Mouse (Mus musculus) MEL (cell line): ENCODE measurements around the gene Kcne4. TPM values are rescaled to one million over a fixed set of nuclear protein-coding genes. Genes with fewer than 3 reads are reported as not detected.

Source experiments
- DNase-seq: peaks from one replicate; pipeline ENCODE4 v3.0.0; 2011; ENCODE audit warnings: low read depth, low spot score
- H3K27ac ChIP-seq: 2 replicates; pipeline ENCODE4 v1.5.1; 2012; ENCODE audit warnings: low read depth, mild to moderate bottlenecking, control low read depth, low read length, moderate library complexity; ENCODE audit not compliant: control insufficient read depth
- H3K27me3 ChIP-seq, 2 experiments: fragments of 150-350 bp in 1 of 2; sonication (generic) in 1 of 2; 2 replicates each; pipeline ENCODE4 v1.6.1; 2012; ENCODE audit warnings: low read length in 2 of 2, mild to moderate bottlenecking in 2 of 2, improper control_type of control experiment in 1 of 2, moderate library complexity in 1 of 2; ENCODE audit not compliant: insufficient read depth in 2 of 2, control insufficient read depth in 1 of 2
- H3K36me3 ChIP-seq, 2 experiments: 2 replicates each; pipeline ENCODE4 v1.6.1; 2012 to 2014; ENCODE audit warnings: low read length in 2 of 2, improper control_type of control experiment in 1 of 2, inconsistent platforms in 1 of 2, mild to moderate bottlenecking in 1 of 2; ENCODE audit not compliant: insufficient read depth in 2 of 2, control insufficient read depth in 1 of 2
- H3K4me1 ChIP-seq, 2 experiments: fragments of 150-350 bp in 1 of 2; sonication (generic) in 1 of 2; 2 replicates each; pipeline ENCODE4 v1.6.1; 2012; ENCODE audit warnings: low read length in 2 of 2, improper control_type of control experiment in 1 of 2, mild to moderate bottlenecking in 1 of 2; ENCODE audit not compliant: insufficient read depth in 2 of 2, control insufficient read depth in 1 of 2
- H3K4me3 ChIP-seq, 2 experiments: fragments of 150-350 bp in 1 of 2; sonication (generic) in 1 of 2; 2 replicates each; pipeline ENCODE4 v1.5.1; 2012; ENCODE audit warnings: low read depth in 2 of 2, low read length in 2 of 2, mild to moderate bottlenecking in 2 of 2, moderate library complexity in 2 of 2, control low read depth in 1 of 2, improper control_type of control experiment in 1 of 2; ENCODE audit not compliant: control insufficient read depth in 1 of 2, insufficient read depth in 1 of 2
- H3K79me2 ChIP-seq: 2 replicates; pipeline ENCODE4 v1.6.1; 2012; ENCODE audit warnings: mild to moderate bottlenecking, low read length, moderate library complexity; ENCODE audit not compliant: control insufficient read depth, poor library complexity, insufficient read depth
- H3K9ac ChIP-seq: 2 replicates; pipeline ENCODE4 v1.6.1; 2012; ENCODE audit warnings: low read depth, mild to moderate bottlenecking, control low read depth, low read length, moderate library complexity; ENCODE audit not compliant: control insufficient read depth, poor library complexity, severe bottlenecking
- H3K9me3 ChIP-seq: fragments of 150-350 bp; sonication (generic); replicated peaks from 2 replicates; pipeline ENCODE4 v1.6.1; 2012; ENCODE audit warnings: mild to moderate bottlenecking, low read length, improper control_type of control experiment, moderate library complexity; ENCODE audit not compliant: insufficient read depth
- BHLHE40 ChIP-seq: IDR thresholded peaks from 2 replicates; pipeline ENCODE4 v1.6.1; 2012; ENCODE audit warnings: low read depth, mild to moderate bottlenecking, inconsistent platforms, low read length, improper control_type of control experiment, borderline replicate concordance
- CHD2 ChIP-seq: IDR thresholded peaks from 2 replicates; pipeline ENCODE4 v1.6.1; 2011; ENCODE audit warnings: low read length, improper control_type of control experiment
- E2F4 ChIP-seq: IDR thresholded peaks from 2 replicates; pipeline ENCODE4 v1.6.1; 2011; ENCODE audit warnings: low read depth, low read length, improper control_type of control experiment, borderline replicate concordance
- ELF1 ChIP-seq: IDR thresholded peaks from 2 replicates; pipeline ENCODE4 v1.6.1; 2014; ENCODE audit warnings: low read depth, mild to moderate bottlenecking, inconsistent platforms, low read length, improper control_type of control experiment, moderate library complexity
- EP300 ChIP-seq, 2 experiments: IDR thresholded peaks; 2 replicates each; pipeline ENCODE4 v1.6.1; 2011; ENCODE audit warnings: improper control_type of control experiment in 2 of 2, low read length in 2 of 2, low read depth in 1 of 2, mild to moderate bottlenecking in 1 of 2
- ETS1 ChIP-seq: IDR thresholded peaks from 2 replicates; pipeline ENCODE4 v1.6.1; 2012; ENCODE audit warnings: low read depth, mild to moderate bottlenecking, inconsistent platforms, low read length, improper control_type of control experiment, moderate library complexity
- GABPA ChIP-seq: IDR thresholded peaks from 2 replicates; pipeline ENCODE4 v1.6.1; 2012; ENCODE audit warnings: low read depth, mild to moderate bottlenecking, inconsistent platforms, low read length, improper control_type of control experiment, moderate library complexity
- GATA1 ChIP-seq: IDR thresholded peaks from 2 replicates; pipeline ENCODE4 v1.6.1; 2011; ENCODE audit warnings: low read depth, low read length, improper control_type of control experiment
- JUND ChIP-seq: IDR thresholded peaks from 2 replicates; pipeline ENCODE4 v1.6.1; 2011; ENCODE audit warnings: low read depth, mild to moderate bottlenecking, improper control_type of control experiment, low read length
- KAT2A ChIP-seq: conservative IDR thresholded peaks from 2 replicates; pipeline ENCODE4 v1.6.1; 2012; ENCODE audit warnings: low read depth, low read length, improper control_type of control experiment, inconsistent platforms
- MAFK ChIP-seq: IDR thresholded peaks from 2 replicates; pipeline ENCODE4 v1.6.1; 2011; ENCODE audit warnings: low read depth, mild to moderate bottlenecking, low read length, improper control_type of control experiment, borderline replicate concordance
- MXI1 ChIP-seq: IDR thresholded peaks from 2 replicates; pipeline ENCODE4 v1.6.1; 2011; ENCODE audit warnings: mild to moderate bottlenecking, low read depth, low read length, improper control_type of control experiment
- MYC ChIP-seq: IDR thresholded peaks from 2 replicates; pipeline ENCODE4 v1.6.1; 2011; ENCODE audit warnings: low read depth, mild to moderate bottlenecking, low read length, improper control_type of control experiment, moderate library complexity
- NRF1 ChIP-seq: IDR thresholded peaks from 2 replicates; pipeline ENCODE4 v1.6.1; 2014; ENCODE audit warnings: low read depth, mild to moderate bottlenecking, inconsistent platforms, low read length, improper control_type of control experiment, moderate library complexity; ENCODE audit not compliant: poor library complexity, insufficient read depth, severe bottlenecking
- POLR2A ChIP-seq, 2 experiments: IDR thresholded peaks; 2 replicates each; pipeline ENCODE4 v1.6.1; 2011 to 2012; ENCODE audit warnings: low read length in 2 of 2, mild to moderate bottlenecking in 2 of 2, control low read depth in 1 of 2, improper control_type of control experiment in 1 of 2, low read depth in 1 of 2, moderate library complexity in 1 of 2; ENCODE audit not compliant: control insufficient read depth in 1 of 2, insufficient read depth in 1 of 2, poor library complexity in 1 of 2
- POLR2AphosphoS5 ChIP-seq: IDR thresholded peaks from 2 replicates; pipeline ENCODE4 v1.6.1; 2012; ENCODE audit warnings: low read depth, borderline replicate concordance, mild to moderate bottlenecking, inconsistent platforms, low read length, moderate library complexity, mixed read lengths
- RAD21 ChIP-seq: IDR thresholded peaks from 2 replicates; pipeline ENCODE4 v1.6.1; 2011; ENCODE audit warnings: mild to moderate bottlenecking, low read depth, low read length, improper control_type of control experiment
- SIN3A ChIP-seq: IDR thresholded peaks from 2 replicates; pipeline ENCODE4 v1.6.1; 2012; ENCODE audit warnings: low read length, improper control_type of control experiment, inconsistent platforms
- SMC3 ChIP-seq: IDR thresholded peaks from 2 replicates; pipeline ENCODE4 v1.6.1; 2011; ENCODE audit warnings: low read depth, low read length, improper control_type of control experiment
- TBP ChIP-seq: IDR thresholded peaks from 2 replicates; pipeline ENCODE4 v1.8.0; 2011; ENCODE audit warnings: low read depth, low read length, improper control_type of control experiment
- TCF12 ChIP-seq: IDR thresholded peaks from 2 replicates; pipeline ENCODE4 v1.6.1; 2014; ENCODE audit warnings: low read depth, mild to moderate bottlenecking, inconsistent platforms, low read length, improper control_type of control experiment, moderate library complexity
- UBTF ChIP-seq: IDR thresholded peaks from 2 replicates; pipeline ENCODE4 v1.6.1; 2012; ENCODE audit warnings: low read depth, mild to moderate bottlenecking, inconsistent platforms, low read length, improper control_type of control experiment, moderate library complexity, borderline replicate concordance; ENCODE audit not compliant: insufficient read depth
- USF1 ChIP-seq: IDR thresholded peaks from 2 replicates; pipeline ENCODE4 v1.6.1; 2014; ENCODE audit warnings: low read depth, mild to moderate bottlenecking, inconsistent platforms, low read length, improper control_type of control experiment, moderate library complexity
- USF2 ChIP-seq, 2 experiments: IDR thresholded peaks; 2 replicates each; pipeline ENCODE4 v1.6.1; 2011 to 2012; ENCODE audit warnings: improper control_type of control experiment in 2 of 2, low read length in 2 of 2, borderline replicate concordance in 1 of 2, inconsistent platforms in 1 of 2, low read depth in 1 of 2, mild to moderate bottlenecking in 1 of 2; ENCODE audit not compliant: insufficient read depth in 1 of 2
- ZC3H11A ChIP-seq: IDR thresholded peaks from 2 replicates; pipeline ENCODE4 v1.6.1; 2012; ENCODE audit warnings: low read depth, mild to moderate bottlenecking, inconsistent platforms, low read length, improper control_type of control experiment
- ZMIZ1 ChIP-seq: IDR thresholded peaks from 2 replicates; pipeline ENCODE4 v1.6.1; 2012; ENCODE audit warnings: low read depth, mild to moderate bottlenecking, inconsistent platforms, low read length, improper control_type of control experiment, moderate library complexity
- polyA plus RNA-seq, 2 experiments: library from polyadenylated mRNA; stranded (reverse) in 1 of 2; unstranded in 1 of 2; fragments of >175 nt in 1 of 2; fragments of >200 nt in 1 of 2; gene quantifications; 2 replicates each; pipeline versions ENCODE4 v1.2.1 to v1.2.4; 2012; ENCODE audit warnings: low replicate concordance in 2 of 2, low read depth in 1 of 2; ENCODE audit not compliant: insufficient read length in 2 of 2, insufficient read depth in 1 of 2, missing spikeins in 1 of 2
- total RNA-seq: library from RNA; depleted of rRNA; stranded (reverse); fragments of 300-350 nt; gene quantifications from 2 replicates; pipeline ENCODE4 v1.2.3, GENCODE M21; 2012

Gene Kcne4
- total and polyA plus RNA-seq, 3 experiments, result not detected

DNA sequence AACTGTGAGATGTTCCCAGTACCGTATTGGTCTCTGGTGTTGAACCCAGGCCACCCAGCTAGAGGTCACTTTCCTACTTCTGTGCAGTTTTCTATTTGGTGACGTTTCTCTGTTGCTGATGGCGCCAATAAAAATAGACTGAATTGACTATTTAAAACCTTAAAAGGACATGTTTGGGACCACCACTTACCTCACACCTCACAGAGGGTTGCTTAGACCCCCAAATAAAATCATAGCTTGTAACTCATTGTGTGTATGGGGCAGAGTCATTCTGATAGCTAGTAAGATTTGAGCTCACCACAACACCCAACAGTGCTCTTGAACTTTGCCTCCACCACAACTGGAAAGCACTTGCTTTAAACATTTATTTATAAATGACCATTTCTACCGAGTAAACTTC lies 43.0 kb downstream of the Kcne4 start:
- Histone ChIP-seq H3K4me3 (no peak overlapping the region), H3K79me2 (no peaks in the 10 kb centered on the region), H3K27ac (no peak overlapping the region), H3K9me3 (no peaks in the 10 kb centered on the region), H3K9ac (no peak overlapping the region), H3K36me3 (no peaks in the 10 kb centered on the region), H3K4me1 (no peaks in the 10 kb centered on the region), H3K27me3 (no peaks in the 10 kb centered on the region)
- TF ChIP-seq EP300 (IDR thresholded peaks at IDR 0.05; ENCODE audit: low read depth in 1 of 2, low read length in 2 of 2), result no peak
- no peak for TF ChIP-seq GABPA
- TF ChIP-seq MYC, result no peak
- no peak for TF ChIP-seq USF1
- no peak for TF ChIP-seq POLR2A (IDR thresholded peaks at IDR 0.05; ENCODE audit: control insufficient read depth in 1 of 2, insufficient read depth in 1 of 2, low read depth in 1 of 2, low read length in 2 of 2, poor library complexity in 1 of 2)
- TF ChIP-seq MAFK, result no peak
- TF ChIP-seq ETS1, result no peak
- no peak for TF ChIP-seq ELF1
- no peak for TF ChIP-seq BHLHE40
- no peak for TF ChIP-seq UBTF
- no peak for TF ChIP-seq CHD2
- TF ChIP-seq GATA1, result no peak
- no peak for TF ChIP-seq MXI1
- no peak for TF ChIP-seq ZMIZ1
- TF ChIP-seq SIN3A, result no peak
- no peak for TF ChIP-seq USF2 (IDR thresholded peaks at IDR 0.05; ENCODE audit: borderline replicate concordance in 1 of 2, insufficient read depth in 1 of 2, low read depth in 1 of 2, low read length in 2 of 2)
- no peak for DNase-seq

DNA sequence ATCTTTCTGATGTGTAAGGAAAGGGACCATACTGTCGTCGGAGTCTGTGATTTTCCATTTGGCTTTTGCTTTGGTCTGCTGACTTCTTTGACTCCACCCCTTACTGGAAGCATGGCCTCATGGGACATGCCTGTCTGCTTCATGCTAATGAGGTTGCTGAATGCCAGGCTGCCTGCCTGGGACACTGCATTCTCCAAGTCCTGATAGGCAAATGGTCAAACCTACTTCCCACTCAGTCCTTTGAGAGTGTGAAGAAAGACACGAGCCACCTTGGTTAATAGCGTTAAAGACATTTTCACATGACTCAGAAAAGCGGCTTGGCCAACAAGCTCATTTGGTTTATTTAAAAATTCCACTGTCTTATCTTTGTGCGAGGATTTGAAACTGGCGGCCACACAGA lies 43.5 kb downstream of the Kcne4 start:
- H3K27ac ChIP-seq, result no peak overlapping the region
- H3K27me3 ChIP-seq, result no peaks in the 10 kb centered on the region
- H3K4me3 ChIP-seq, result no peak overlapping the region
- no peaks in the 10 kb centered on the region for H3K9me3 ChIP-seq
- H3K79me2 ChIP-seq, result no peaks in the 10 kb centered on the region
- TF ChIP-seq POLR2AphosphoS5, result no peak
- TF ChIP-seq JUND, result no peak
- TF ChIP-seq POLR2A (IDR thresholded peaks at IDR 0.05; ENCODE audit: control insufficient read depth in 1 of 2, insufficient read depth in 1 of 2, low read depth in 1 of 2, low read length in 2 of 2, poor library complexity in 1 of 2), result no peak
- no peak for TF ChIP-seq RAD21
- no peak for TF ChIP-seq MYC
- TF ChIP-seq NRF1, result no peak
- no peak for TF ChIP-seq SMC3
- TF ChIP-seq MAFK, result no peak
- no peak for TF ChIP-seq TCF12
- no peak for TF ChIP-seq ELF1
- TF ChIP-seq MXI1, result no peak
- TF ChIP-seq USF1, result no peak
- no peak for TF ChIP-seq EP300 (IDR thresholded peaks at IDR 0.05; ENCODE audit: low read depth in 1 of 2, low read length in 2 of 2)
- TF ChIP-seq KAT2A, result no peak
- TF ChIP-seq TBP, result no peak
- TF ChIP-seq USF2 (IDR thresholded peaks at IDR 0.05; ENCODE audit: borderline replicate concordance in 1 of 2, insufficient read depth in 1 of 2, low read depth in 1 of 2, low read length in 2 of 2), result no peak
- no peak for TF ChIP-seq ZC3H11A
- no peak for TF ChIP-seq E2F4
- TF ChIP-seq BHLHE40, result no peak
- H3K36me3 ChIP-seq, result no peaks in the 10 kb centered on the region
- DNase-seq, result no peak
- no peak overlapping the region for H3K9ac ChIP-seq
- no peaks in the 10 kb centered on the region for H3K4me1 ChIP-seq
